Mouse (Mus musculus) retina, postnatal 1 day (tissue): ENCODE measurements at regions not wholly inside any gene's neighbourhood (a gene's known extent, or its start where the extent isn't known, plus 50 kb on each side); places are given as distances from the start of the nearest gene placed in this dataset.

ENCODE experiments used
- DNase-seq: peaks from one replicate; pipeline ENCODE4 v3.0.0-alpha.2; 2012

DNA sequence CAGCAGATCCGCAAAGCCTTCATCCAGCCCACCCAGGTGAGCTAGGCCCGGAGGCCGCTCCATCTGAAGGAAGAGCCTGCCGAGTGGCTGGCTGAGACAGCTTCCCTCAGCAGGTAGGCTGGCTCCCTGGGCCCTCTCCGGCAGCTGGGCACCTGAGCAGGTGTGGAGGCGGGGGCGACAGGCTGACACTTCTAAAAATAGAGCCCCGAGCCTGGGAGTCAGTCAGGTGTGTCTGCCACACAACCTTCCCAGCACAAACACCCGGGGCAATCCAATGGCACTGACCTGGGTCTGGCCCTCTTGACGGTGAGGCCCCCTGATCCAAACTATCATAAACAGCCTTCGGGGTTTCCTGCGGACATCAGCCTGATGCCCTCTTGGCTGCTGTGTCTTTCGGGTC lies 58.5 kb downstream of the Zfp36l2 start:
- DNase-seq: no peak

DNA sequence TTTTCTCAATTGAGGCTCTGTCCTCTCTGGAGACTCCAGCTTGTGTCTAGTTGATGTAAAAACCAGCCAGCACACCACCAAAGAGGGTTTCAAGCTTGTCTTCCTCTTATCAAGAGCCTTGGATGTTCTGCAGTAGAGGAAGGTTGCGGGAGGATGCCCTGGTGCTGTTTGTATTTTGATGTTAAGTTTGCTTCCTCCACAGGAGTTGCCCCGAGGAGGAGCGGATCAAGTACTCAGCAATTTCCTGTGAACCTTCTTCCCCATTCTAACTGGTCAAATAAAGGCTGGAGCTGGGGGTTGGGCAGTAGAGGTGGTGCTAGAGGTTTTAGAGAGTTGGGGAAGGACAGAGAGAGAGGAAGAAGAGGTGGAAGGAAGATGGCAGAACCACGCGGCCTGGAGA lies 59.5 kb downstream of the Zfp36l2 start:
- no peak for DNase-seq

DNA sequence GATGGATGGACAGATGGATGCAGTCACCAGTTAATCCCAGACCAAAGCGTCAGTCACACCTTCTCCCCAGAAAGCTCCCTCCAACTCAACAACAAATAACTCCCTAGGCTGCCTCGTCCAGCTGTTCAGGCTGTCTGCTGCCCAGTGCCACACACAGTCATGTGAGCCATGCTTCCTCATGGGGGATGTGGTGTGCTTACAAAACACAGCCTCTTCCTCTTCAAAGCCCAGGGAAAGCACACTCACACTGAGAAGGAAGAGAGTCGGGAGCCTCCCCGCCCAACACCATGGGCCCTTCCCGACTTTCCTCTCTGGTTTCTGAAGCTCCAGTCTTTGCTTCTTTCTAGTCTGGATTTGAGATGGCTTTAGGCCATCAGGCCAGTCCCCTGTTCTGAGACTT lies 61.6 kb downstream of the Zfp36l2 start:
- no peak for DNase-seq

DNA sequence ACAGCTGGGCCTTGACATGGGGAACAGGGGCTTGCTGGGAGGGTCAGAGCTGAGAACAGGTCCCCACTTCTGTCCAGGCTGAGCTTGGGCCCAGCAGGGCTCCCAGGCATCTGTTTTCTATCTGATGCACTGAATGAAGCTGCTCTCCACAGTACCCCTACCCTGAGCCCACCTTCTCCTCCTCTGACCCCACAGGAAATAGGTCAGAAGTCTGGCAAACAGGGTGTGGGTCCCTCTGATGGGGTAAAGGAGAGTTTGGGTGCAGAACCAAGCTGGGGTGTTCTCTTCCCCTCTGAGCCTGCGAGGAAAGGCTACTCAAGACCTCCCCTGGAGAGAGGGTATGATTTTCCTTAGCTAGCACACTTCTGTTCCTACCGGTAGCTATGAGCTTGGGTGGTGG lies 64.6 kb downstream of the Zfp36l2 start:
- no peak for DNase-seq

DNA sequence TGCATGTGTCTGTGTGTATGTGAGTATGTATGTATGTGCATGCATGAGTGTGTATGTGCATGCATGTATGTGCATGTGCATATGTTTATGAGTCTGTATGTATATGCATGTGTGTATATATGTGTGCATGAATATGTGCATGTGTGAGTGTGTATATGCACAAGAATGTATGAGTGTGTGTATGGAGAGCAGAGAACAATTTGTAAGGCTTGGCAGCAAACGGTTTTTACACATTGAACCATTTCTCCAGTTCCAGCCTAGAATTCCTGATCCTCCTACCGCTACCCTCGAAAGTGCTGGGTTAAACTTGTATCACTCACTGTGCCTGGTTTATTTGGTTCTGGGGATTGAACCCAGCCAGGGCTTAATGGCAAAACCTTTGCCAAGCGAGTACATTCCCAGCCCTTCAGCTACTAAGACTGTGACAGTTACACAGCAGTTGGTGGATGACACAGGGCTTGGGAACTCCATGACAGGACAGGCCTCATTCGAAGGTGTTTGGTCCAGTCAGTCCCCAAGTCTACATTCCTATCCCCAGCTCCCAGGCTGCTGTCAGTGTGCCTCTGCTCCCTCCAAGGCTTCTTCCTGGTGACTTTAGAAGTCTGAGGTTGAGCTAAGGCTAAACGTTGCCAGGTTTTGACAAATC lies 65.1 kb downstream of the Zfp36l2 start:
- no peak for DNase-seq

DNA sequence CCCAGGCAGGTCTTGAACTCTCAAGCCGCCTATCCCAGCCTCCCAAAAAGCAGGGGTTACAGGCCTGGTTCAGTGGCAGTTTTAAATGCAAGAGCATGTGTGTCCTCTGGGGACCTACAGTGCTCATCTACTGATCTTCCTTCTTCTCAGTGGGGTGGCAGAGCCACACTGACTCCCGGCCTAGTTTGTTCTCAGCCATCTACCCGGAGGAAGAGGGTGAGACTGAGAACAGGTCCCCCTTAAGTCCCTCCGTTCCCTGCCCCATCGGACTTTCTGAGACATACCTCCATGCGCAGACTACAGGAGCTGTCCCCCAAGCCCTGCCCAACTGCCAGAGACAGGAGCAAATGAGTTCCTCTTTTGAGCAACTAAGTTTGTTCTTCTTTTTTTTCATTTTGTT lies 66.5 kb downstream of the Zfp36l2 start:
- no peak for DNase-seq

DNA sequence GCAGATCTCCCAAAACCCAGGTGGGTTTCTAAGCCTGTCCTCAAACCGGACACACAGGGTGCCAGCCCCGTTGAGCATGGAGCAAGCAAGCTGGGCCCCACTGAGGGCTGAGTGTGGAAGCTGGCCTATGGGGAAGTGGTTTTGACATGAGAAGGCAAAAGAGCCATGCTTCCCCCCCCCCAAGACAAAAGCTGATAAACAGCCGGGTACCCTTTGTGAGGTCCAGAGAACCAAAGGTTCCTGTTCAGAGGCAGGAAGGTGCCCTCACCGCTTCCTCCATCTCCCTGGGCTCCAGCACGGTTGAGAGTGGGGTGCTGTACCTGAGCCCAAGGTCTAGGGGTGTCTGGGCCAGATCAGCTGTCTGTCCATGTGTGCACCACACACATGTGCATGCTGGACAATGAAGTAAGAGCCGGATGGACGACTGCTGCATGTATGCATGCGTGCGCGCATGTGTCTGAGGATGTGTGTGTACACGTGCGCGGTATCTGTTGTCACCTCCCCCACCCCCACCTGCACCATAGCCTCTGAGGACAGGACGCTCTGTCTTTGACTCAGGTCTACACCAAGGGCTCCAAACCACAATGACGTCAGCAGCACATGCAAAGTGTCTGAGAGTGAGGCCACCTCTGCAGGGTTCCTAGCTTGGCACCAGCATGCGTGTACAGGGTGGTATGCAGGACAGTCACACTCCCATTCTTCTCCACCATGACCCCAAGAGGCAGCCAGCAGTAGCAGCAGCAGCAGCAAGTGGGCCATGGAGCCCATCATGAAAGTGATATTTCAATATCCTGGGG lies 68.3 kb downstream of the Zfp36l2 start:
- no peak for DNase-seq

DNA sequence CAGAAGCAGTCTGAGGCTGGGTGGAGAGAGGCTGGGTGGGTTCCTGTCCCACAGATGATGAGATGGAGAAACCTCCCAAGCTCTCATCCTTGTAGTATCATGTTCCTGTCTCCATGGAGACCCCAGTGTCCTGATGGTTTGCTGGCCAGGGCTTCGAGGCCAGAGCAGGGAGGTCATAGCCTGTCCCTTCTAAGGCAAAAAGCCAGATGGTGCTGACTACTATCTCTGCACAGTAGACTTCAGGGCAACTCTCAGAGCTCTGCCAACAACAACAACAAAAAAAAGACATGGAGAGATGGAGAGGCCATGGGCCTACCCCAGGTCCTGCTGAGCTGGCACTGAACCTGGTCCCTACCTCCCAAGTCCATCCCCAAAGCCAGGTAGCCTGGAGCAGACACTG lies 69.0 kb downstream of the Zfp36l2 start:
- DNase-seq: no peak

DNA sequence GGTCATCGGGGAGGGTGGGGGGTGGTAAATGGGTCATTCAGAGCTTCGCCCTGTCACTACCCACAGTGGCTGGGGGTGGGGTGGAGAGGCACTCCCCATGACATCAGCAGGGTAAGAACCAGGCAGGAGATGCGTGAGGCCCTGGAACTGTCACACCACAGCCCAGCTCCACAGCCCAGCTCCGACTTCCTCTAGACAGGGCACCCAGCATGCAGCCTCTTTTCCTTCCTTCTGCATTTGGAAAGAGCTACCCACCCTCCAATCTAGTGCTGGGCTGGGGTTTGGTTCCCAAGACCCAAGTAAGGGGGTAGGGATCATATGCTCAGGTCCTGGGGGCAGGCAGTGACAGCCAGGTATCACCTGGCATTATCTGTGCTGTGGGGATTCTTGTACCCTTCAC lies 69.5 kb downstream of the Zfp36l2 start:
- DNase-seq: no peak

DNA sequence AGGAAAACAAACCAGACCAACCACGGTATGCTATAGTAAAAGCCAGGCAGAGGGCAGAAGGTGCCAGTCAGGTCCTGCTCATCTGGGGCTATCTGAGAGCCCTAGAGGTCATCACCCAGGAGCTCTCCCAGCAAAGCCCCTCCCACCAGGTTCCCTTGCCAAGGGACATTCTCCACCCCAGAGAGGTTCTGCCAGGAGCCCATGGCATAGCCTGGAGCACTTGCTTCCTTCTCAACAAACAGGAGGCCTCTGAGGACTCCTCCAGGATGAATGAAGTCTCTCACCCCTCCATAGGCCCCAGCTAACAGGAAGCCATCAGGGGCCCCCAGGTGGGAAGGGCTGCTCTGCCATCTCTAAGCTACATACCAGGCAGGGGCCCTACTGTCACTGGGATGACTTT lies 70.0 kb downstream of the Zfp36l2 start:
- no peak for DNase-seq

DNA sequence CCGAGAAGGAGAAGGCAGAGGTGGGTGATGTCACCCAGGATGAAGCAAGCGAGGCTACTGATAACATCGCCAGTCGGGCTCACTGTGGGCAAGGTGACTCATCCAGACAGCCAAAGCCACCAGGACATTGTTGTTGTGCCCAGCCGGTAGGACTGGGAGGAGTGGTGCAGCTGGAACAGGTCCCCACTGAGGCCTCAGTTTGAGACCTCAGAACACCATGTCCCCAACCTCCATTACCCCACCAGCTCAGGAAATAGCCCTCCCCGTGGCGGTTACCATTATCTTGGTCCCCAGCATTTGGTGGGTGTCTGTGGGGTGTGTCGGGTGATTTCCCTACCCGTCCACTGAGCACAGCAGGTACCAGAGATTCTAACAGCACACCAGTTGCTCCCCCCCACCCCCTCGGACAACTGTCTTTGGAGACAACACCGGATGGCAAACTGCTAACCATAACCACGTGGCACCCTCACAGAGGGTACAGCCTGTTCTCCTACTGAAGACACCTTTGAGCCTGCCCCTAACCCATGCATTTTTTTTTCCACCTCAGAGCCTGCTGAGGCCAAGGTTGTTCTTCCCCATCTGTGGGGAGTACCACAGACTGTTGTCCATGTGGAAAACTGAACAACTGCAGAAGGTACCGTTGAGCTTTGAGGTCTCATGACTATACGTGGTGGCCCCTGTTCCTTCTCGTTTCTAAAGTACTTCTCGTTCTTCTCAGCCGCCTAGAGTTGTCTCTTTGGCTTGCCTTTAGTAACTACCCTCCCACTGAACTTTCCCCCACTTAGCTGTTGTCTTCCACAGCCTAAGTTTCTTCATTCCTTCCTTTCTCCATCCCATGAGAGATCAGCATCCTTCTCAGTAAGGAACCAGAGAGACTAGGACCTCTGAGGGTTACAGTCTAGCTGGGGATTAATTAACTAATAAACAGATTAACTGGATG lies 71.1 kb downstream of the Zfp36l2 start:
- DNase-seq: no peak

DNA sequence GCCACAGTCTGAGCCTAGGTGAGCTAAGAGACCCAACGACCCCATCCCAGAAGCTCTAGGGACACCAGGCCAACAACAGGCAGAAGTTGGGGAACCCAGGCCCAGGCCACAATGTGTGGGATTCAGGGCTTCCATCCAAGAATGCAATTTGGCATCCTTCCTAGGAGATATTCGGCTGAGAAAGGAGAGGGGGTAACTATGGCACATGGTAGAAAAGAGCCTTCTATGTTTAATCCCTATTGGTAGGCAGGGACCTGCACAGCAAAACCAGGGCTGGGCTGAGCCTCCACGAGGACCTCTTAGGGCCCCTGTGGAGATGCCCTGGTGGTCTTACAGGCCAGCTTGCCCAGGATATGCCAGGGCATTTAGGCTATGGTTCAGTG lies 71.8 kb downstream of the Zfp36l2 start:
- no peak for DNase-seq

DNA sequence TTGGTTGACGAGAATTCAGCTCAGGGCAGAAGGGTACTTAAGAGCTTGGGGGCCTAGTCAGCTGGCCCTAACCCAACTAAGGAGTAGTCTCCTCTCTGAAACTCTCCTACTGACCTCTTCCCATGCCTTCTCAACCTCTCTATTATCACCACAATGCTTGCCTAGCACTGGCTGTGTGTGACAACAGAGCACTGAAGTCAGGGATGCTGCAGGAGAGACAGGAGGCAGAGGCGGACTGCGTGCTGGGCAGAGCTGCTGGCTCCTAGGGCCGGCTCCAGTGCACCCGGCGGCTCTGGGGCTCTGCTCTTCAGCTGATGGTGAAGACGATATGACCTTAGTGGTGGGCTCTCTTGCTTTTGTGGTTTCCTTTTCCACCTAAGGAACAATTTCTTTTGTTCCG lies 72.6 kb downstream of the Zfp36l2 start:
- DNase-seq: no peak

DNA sequence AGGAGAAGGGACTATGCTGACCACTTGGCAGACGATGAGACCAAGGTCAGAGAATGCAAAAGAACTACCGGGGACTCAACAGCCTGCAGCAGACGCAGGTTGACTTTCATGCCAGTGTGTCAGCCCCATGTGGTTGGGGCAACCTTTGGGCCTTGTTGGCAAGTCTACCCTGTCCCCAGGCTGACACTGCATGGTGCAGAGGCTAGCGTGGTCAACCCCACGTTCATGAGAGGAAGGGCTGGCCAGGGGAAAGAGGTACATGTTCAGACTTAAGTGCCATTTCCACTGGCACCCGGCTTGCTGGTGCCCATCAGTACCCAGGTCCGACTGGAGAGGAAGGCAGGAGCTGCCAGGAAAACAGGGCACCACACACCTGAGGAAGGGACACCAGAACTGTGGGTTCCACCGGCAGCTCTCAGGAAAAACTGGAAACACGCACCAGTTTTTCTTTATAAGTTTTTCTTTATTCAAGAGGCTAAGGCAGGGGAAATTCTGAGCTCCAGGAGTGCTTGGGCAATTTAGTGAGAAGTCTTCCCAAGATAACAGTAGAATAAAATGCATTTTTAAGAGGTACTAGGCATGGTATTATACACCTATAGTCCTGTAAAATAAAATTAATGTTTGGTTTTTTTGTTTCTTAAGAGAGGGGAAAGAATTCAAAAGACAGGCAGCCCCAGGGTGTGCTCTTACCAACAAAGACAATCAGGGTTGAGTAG lies 73.3 kb downstream of the Zfp36l2 start:
- no peak for DNase-seq

DNA sequence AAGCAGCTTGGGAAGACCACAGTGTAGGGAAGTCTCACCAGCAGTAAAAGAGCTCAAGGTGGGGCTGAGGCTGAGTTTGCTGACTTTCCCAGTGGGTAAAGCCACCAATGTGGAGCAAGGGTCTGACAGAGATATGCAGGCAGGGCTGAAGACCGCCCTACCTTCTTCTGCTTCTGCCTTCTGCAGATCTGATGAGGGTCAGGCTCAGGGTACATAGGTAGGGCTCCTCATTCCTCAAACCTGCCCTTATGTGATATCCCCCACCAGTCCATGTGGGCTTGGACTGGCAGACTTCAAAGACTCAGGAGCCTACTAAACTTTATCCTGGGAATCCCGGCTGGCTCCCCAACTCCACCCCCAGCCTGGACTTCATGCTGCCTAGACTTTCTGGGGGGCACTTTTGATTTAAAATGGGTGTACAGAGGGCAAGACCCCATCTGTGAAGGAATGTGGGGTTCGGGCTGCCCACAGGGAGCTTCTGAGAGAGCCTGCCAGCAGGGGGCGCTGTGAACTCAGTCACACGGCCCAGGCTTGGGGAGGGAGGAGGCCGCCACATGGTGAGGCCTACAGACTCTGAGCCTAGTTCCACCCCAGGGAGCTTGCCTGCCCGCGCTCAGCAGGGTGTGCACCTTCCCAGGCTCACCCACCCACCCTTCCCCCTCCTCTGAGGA lies 74.0 kb downstream of the Zfp36l2 start:
- DNase-seq: peak; percentile 69

DNA sequence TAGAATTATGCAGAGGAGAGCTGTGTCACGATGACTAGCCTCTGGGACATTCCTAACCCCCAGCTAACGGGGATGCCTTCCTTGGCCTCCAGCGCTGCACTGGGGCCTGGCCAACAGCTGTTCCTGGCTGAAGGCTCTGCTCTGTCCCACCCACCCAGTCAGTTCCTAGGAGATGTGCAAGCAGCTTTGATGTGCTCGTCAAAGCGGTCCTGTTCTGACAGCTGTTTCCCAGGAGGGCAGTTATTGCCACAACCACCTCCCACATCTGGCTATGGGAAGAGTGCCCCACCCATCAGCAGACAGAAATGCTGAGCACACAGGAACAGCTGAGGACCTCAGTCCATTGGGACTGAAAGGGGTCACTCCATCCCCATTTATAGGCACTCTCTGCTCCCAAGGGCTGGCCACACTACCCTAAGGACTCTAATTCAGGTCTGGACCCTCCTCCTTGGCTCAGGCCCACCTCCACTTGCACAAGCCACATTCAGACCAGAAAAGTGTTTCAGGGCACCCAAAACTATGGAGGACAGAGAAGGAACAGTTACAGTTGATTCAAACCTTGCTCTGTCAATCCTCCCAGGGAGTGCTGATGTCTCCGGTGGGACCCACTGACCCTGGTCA lies 75.2 kb downstream of the Zfp36l2 start:
- no peak for DNase-seq

DNA sequence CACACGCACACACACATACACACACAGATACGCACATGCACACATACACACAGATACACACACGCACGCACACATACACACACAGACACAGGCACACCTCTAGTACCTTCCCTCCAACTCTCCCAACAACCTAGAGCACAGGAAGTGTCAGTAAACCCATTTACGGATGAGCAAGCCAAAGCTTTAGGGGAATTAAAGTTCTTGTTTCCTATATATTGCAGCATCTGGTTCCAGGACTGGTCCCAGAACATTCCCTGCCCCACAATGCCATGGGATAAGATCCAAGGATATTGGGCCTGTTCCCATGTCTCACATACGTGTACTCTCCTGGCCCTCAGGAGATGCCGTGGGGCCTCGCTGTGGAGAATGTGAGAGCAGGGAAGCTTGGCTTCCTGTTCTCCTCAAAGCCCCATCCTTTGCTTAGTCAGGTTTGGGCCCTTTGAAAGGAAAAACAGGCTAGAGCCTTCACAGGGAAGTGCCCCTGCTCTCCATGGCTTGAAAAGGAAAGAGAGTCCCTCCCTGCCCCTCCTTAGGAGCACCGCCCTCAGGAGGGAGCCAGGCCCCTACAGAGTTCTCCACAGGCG lies 75.9 kb downstream of the Zfp36l2 start:
- no peak for DNase-seq

DNA sequence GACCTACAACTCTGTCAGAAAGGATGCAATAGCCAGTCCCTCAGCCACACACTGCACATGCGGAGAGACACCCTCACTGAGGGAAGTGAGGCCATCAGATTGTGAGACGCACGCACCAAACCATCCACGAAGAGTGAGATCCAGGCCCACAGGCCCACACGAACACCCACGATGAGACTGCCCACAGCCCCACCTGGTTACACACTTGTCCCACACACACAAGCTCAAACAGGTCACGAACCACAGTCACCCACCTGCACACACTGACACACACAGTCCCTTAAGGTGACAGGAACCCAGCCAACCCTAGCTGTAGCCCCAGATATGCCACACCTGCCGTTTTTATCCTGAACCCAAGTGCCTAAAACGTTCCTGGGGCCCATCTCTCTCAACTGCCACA lies 76.8 kb downstream of the Zfp36l2 start:
- DNase-seq: no peak

DNA sequence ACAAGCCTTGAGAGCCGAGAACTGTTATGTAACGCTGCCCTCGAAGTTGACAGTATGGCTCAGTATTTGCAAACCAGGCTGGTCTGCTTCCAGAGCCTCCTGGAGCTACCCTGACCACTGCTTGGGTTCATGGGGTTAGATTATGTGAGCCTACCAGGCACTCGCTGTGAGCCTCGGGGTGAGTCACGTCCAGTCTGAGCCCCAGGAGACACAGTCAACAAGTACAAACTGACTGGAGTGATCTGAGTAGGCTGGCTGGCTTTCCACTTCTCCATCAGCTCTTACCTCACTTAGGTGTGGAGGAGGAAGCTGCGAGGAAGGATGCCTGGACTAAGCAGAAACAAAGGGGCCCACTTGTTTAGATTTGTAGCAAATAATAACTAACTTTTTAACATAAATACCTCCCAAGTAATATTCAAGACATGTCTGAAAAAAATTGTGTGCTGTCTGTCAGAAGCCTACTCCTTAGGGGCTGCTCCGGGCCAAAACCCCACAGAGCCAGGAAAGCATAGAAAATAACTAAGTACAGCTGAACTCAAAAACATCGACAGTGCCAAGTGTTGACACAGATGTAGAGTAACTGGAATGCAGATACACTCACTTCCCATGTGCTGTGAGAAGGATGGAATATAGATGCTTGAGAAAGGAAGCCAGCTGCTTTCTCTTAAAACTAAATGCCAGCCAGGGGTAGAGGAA lies 77.6 kb downstream of the Zfp36l2 start:
- no peak for DNase-seq

DNA sequence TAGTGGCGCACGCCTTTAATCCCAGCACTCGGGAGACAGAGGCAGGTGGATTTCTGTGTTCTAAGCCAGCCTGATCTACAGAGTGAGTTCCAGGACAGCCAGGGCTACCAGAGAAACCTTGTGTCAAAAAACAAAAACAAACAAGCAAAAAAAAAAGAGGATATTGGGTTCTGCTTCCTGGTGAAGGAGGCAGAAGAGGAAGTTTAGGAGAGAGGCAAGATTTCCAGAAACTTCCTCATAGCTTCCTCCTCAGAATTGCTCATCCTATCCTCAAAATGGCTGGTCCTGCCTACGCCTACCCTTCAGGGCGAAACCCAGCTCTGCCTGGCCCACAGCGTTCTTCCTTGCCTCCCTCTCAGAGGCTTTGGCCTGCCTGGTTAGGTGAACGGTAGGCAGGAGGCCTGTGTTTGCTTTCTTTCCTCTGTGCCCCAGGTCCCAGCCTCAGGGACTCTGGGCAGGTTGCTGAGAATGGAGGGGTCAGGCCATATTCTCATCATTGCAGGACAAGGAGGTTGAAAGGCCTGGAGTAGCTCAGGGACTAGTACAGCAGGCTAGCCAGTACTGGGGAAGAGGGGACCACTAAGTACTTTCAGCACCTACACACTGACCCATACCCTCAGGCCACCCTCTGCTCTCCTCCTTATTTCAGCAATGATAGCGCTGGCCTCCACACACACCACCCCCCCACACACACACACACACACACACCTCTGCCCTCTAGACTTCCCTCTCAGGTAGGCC lies 79.6 kb downstream of the Zfp36l2 start:
- no peak for DNase-seq
